Mouse (Mus musculus): ENCODE data around the gene Smim26.

Gene Smim26

GRCm38 (mm10) chr2:144637204-144637603 lies 43.4 kb downstream of the Smim26 start:
- no peak for DNase-seq

DNA sequence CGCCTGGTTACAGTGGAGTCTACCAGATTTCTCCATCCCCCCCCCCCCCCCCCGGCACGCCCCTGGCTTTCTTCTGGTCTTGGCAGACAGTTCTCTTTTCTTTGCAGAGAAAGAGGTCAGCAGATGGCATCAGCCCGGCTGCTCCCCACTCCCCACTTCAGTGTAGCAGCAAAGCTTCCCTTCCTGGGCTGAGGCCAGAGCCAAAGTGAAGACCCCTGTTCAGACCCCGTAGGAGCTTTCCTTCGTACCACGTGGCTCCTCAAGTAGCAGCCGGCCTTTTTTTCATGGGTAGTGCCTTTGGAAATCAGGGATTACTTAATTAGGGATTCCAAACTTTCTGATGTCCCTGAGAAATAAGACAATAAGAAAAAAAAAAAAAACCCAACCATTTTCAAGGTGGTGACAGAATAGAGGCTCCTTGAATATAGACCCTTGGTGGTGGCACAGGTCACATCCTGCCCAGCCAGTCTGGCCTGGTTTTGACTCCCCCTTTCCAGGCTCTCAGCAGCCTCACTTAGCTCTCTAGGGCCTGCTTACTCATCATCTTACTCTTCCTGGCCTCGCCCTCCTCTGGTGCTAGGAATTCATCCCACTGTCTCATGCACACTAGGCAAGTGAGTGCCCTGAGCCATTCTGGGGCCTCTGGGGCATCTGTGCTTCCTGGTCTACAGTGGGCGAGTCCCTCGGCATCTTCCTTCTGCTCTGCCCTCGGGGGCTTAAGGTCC lies 44.0 kb downstream of the Smim26 start:
- no peak for DNase-seq

- no peak for DNase-seq
Observed at GRCm38 (mm10) chr2:144638719-144639118, 44.9 kb downstream of the Smim26 start.

DNA sequence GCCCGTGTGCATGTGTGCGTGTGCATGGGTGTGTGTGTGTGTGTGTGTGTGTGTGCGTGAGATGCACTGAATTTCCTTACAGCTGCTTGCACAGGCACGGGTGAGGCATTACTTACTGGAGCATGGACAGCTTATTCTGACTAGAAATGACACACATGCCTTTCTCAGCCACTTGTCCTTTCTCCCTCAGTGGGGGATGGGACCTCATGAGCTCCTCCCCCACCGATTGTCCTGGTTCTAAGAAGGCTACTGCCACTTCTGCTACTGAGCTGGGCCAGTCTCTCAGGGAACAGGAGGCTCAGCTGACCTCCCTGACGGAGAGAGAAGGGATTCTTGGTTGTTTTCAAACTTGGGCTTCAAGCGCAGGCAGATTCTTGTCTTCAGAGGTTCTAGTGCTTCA lies 46.2 kb downstream of the Smim26 start:
- DNase-seq, result no peak

DNA sequence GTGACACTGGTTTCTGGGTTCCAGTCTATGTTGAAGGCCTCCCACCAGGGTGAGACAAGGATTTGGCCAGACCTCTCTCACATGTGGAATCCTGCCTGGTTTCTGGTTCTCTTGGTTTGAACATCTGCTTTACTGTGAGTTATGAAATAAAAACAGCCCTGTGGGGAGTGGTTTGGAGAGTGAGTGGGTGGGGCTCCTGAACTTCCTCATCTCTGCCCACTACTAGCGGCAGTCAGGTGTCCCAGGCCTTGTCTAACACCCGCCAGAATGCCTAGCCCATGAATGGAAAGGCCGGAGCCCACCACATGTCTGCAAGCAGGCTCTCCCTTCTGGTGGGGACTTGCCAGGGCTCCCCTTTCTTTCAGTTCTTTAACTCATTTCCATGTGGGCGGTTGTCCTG lies 48.1 kb downstream of the Smim26 start:
- DNase-seq, result no peak
